Mouse (Mus musculus) brain, embryonic 14.5 days (tissue): ENCODE data around the gene Btnl2.
A peak's percentile ranks its signal among the peaks of the same experiment; 100 is the strongest.

Experiments used
- CTCF ChIP-seq: fragments of 200-500 bp; IDR thresholded peaks from 2 replicates; pipeline ENCODE4 v1.5.1; 2012; ENCODE audit warnings: inconsistent platforms, mild to moderate bottlenecking, moderate library complexity, borderline replicate concordance; ENCODE audit not compliant: insufficient read depth, insufficient read length; ENCODE audit errors: extremely low read depth
- POLR2A ChIP-seq: fragments of 200-500 bp; IDR thresholded peaks from 2 replicates; pipeline ENCODE4 v1.6.1; 2012; ENCODE audit warnings: mild to moderate bottlenecking, inconsistent platforms, borderline replicate concordance; ENCODE audit not compliant: poor library complexity, insufficient read depth, insufficient read length, severe bottlenecking; ENCODE audit errors: extremely low read depth

- peak; percentile 76; the same call in 1 of the 2 replicates for TF ChIP-seq POLR2A
- no peak for TF ChIP-seq CTCF
Observed at GRCm38 (mm10) chr17:34398711-34399393, 44.2 kb downstream of the Btnl2 start, which contains the start of gene BC051142.
